In genomic region chr12:16488899-16489298, GRCm38 (mm10) we compare ENCODE assay signal across 17 mouse cellular contexts.
"Had no signal": no experiment of that assay in that cellular context is flagged by ENCODE, and none has a peak within 500 bp of the region (broad histone marks: within the 10 kb centered on the region; RNA-seq: fewer than 3 reads in every experiment).

No protein-coding gene starts in this region.

- ATAC-seq: liver, embryonic 12.5 days; liver, postnatal 0 days; lung, postnatal 0 days; midbrain, embryonic 13.5 days; midbrain, embryonic 15.5 days; midbrain, embryonic 16.5 days had no signal

- DNase-seq: left cerebral cortex, postnatal 4 days; liver; liver, embryonic 13.5 days; liver, postnatal 0 days; lung, adult 18-20 months; lung, adult 2 months; lung, embryonic 14.5 days; lung, postnatal 10 days; lung, postnatal 14 days; lung, postnatal 36 days; lung, postnatal 4 days; midbrain, embryonic 14.5 days had no signal
